Mouse (Mus musculus) adrenal gland, adult 18-20 months (tissue): ENCODE data around the gene Chordc1. TPM values are rescaled to one million over a fixed set of nuclear protein-coding genes. Genes with fewer than 3 reads are reported as not detected.
"Not testable (repeated sequence)": the region's sequence is repeated elsewhere in the genome, so short reads cannot be mapped to it uniquely, and the experiment has no call there.

Experiments
- DNase-seq, 2 experiments: peaks; one replicate each; pipeline ENCODE4 v3.0.0; 2021 to 2022; ENCODE audit warnings: low spot score in 2 of 2
- long read RNA-seq, 2 experiments: library from polyadenylated mRNA; stranded (forward); transcript quantifications; one replicate each; pipeline ENCODE4 v2.0.0; 2021
- total RNA-seq, 2 experiments: library from RNA; stranded (reverse); gene quantifications; 1 replicate in 1 of 2; 2 replicates in 1 of 2; pipeline ENCODE4 v1.2.3; 2021

Gene Chordc1
- total RNA-seq = 100 to 1,000 TPM; 159 to 185 TPM
- long read RNA-seq, experiment 1, full-length matches to known transcripts = 140 of 156 reads
- long read RNA-seq, experiment 1, partial matches to known transcripts = 1 of 156 reads
- long read RNA-seq, experiment 1, other reads (novel, unspliced or antisense) = 15 of 156 reads
- long read RNA-seq, experiment 2, full-length matches to known transcripts = 242 of 264 reads
- long read RNA-seq, experiment 2, partial matches to known transcripts = 11 of 264 reads
- long read RNA-seq, experiment 2, other reads (novel, unspliced or antisense) = 11 of 264 reads

DNA sequence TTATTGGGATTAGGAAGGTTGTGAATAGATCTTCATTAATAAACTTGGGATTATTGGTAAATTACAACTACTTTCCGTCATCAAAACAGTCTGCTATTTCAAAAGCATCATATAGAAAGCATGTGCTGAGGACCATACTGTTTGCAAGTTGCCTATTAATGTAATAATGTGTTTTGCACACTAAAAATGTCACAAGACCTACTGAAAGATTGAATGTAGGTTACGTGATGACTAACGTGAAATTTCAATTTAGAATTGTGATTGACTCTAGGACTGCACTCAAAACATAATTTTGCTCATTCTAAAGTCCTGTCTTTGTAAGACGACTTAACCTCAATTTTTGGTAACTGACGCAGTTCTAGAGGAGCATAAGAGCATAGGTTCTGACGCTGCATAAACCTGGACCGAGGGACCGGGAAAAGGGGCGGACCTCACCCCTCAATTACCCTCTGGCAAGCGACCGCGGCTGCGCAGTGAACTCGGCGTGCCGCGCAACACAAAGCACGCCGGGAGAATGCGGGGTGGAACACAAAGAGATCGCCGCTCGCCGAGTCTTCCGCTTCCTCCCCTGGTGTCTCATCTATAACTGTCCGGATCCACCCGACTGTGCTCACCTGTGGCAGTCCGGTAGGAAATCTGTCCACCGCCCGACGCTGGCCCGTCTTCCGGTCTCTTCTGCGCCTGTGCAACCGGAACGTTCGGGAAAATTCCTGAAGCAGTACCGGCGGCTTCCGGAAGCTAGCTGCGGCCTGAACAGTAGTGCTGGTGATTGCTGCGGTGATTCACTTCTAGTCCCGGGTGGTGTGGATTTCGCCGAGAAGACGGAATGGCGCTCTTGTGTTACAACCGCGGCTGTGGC lies at the start of gene Chordc1:
Chordc1 (plus strand) TSS at position 555 of the 859 bp plus-strand sequence.
- DNase-seq = peak; percentile 94 to 98

DNA sequence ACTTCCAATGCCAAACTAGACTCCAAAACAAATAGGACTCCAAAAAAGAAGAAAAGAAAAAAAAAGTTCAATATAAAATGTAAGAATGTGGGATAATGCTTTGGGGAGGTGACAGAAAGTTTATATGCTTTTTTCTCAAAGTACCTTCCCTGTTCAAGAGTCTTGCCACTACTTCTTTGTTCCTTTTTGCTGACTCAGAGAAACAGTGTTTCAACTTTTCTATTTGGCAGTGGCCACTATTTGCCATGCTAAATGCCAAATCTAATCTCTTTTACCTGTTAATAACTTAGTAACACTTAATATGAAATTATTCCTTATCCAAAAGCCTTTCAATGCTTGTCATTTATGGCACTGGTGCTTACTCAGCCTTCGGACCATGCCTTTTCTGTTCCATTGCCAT lies 16.0 kb upstream of the Chordc1 start:
- no peak for DNase-seq

GRCm38 (mm10) chr9:18276844-18277243 lies 15.1 kb upstream of the Chordc1 start:
- DNase-seq = no peak

DNA sequence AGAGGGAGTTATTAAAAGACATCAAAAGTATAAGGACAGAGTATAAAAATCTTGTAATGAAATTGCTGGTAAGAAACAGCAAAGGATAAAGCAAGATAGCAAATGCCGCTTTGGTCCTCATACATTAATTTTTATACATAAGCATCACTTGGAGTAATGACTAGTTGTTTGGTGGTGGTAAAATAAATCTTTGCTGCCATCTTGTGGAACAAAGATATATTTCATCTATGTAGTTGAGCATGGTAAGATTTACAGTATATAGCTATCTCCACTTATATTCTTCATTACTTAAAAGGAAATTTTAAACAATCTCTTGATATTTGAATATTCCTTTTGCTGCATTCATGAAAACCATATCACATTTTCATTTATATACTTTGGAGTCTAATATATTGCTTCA lies 14.4 kb upstream of the Chordc1 start:
- DNase-seq = no peak

- not testable (repeated sequence) for DNase-seq
These were observed 13.2 kb upstream of the Chordc1 start for GRCm38 (mm10) chr9:18278693-18279092.

GRCm38 (mm10) chr9:18292443-18292922 lies 558 bp downstream of the Chordc1 start:
- DNase-seq = no peak

DNA sequence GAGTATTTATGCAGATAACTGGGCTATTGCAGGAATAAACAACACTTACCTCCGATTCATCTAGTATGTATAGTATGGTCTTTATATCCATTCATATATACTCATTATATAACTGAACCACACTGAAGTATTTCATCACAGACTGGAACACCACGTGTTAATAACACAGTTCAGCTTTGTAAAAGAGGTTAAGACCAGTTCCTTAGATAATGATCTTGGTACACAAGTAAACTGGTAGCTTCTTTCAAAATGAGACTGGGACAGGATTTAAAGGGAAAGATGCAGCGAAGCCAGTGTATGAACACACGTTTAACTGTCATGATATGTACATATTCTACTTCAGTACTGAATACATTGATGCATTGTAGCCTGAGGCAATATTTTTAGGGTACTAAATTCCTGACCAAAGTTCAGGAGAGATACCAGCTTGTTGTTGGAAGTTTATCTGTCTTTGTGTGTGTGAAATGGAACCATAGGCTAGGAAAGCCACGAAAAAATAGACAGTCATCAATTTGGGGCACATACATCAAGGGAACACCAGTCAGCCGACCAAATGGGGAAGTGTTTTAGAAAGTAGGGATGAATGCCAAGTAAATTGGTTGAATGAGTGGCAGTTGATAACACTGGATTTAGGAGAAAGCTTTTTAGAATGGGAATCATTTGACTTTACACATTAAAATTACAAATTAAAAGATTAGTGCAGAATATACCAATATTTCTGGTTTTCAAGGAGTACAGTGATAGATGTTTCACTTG lies 1.3 kb downstream of the Chordc1 start:
- no peak for DNase-seq

GRCm38 (mm10) chr9:18298301-18298700 lies 6.4 kb downstream of the Chordc1 start:
- no peak for DNase-seq

DNA sequence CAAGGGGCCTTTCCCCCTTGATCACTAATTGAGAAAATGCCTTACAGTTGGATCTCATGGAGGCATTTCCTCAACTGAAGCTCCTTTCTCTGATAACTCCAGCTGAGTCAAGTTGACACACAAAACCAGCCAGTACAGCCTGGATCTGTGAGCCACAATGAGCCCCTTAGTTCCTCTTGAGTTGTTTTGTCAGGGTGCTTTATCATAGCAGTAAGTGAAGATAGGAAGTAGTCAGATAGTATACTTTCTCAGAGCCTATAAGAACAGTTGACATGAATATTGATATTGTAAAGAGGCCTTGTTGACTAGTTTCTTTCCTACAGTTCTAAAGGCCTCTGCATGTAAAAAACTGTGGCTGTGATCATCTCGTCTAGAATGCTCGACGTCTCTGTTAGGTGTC lies 28.1 kb downstream of the Chordc1 start:
- no peak for DNase-seq

Other genes starting within 250 kb of the Chordc1 start
- gene Naalad2, start 110.9 kb downstream of the Chordc1 start, total RNA-seq = 1 to 10 TPM; 4.2 to 4.6 TPM
- not detected for gene Ubtfl1, start 112.3 kb downstream of the Chordc1 start, total RNA-seq
- not detected for gene Mbd3l2, start 138.5 kb downstream of the Chordc1 start, total RNA-seq
- gene Zfp558, start 186.1 kb downstream of the Chordc1 start, total RNA-seq = 1 to 10 TPM in 1 of 2 experiments, under 1 TPM in 1; 0.60 to 1.4 TPM
- not detected for gene Mbd3l1, start 186.2 kb downstream of the Chordc1 start, total RNA-seq